Mouse (Mus musculus) stomach, postnatal 0 days (tissue): ENCODE results near the gene Ddx20. TPM values are rescaled to one million over a fixed set of nuclear protein-coding genes. Genes with fewer than 3 reads are reported as not detected.

Experiments used
- ATAC-seq: fragments of 200-750 bp; cut with Nextera tagmentation; 2 replicates; pipeline ENCODE4 v1.8.0; 2017; ENCODE audit not compliant: low FRiP score, low TSS enrichment
- DNase-seq: peaks from one replicate; pipeline ENCODE4 v3.0.0-alpha.2; 2016; ENCODE audit warnings: low spot score
- H3K27ac ChIP-seq: fragments of 300-500 bp; sonication (generic); replicated peaks from 2 replicates; pipeline ENCODE4 v1.5.1; 2014; ENCODE audit warnings: mild to moderate bottlenecking, control low read depth
- H3K27me3 ChIP-seq: fragments of 300-500 bp; sonication (generic); 2 replicates; pipeline ENCODE4 v1.6.1; 2014; ENCODE audit warnings: low read length; ENCODE audit not compliant: control insufficient read depth, insufficient read depth
- H3K36me3 ChIP-seq: fragments of 300-500 bp; sonication (generic); 2 replicates; pipeline ENCODE4 v1.6.1; 2014; ENCODE audit warnings: low read length, mixed read lengths; ENCODE audit not compliant: control insufficient read depth, insufficient read depth
- H3K4me1 ChIP-seq: fragments of 300-500 bp; sonication (generic); replicated peaks from 2 replicates; pipeline ENCODE4 v1.6.1; 2014; ENCODE audit warnings: antibody characterized with exemption; ENCODE audit not compliant: control insufficient read depth, insufficient read depth
- H3K4me2 ChIP-seq: fragments of 300-500 bp; sonication (generic); replicated peaks from 2 replicates; pipeline ENCODE4 v1.6.1; 2014; ENCODE audit warnings: low read depth, mild to moderate bottlenecking, control low read depth, moderate library complexity
- H3K4me3 ChIP-seq: fragments of 300-500 bp; sonication (generic); 2 replicates; pipeline ENCODE4 v1.5.1; 2014; ENCODE audit warnings: low read depth, low read length, control low read depth
- H3K9ac ChIP-seq: fragments of 300-500 bp; sonication (generic); 2 replicates; pipeline ENCODE4 v1.6.1; 2014; ENCODE audit warnings: mild to moderate bottlenecking, low read length, control low read depth, mixed read lengths
- H3K9me3 ChIP-seq: fragments of 300-500 bp; sonication (generic); 2 replicates; pipeline ENCODE4 v1.6.1; 2016; ENCODE audit warnings: low read length; ENCODE audit not compliant: control insufficient read depth
- CTCF ChIP-seq: IDR thresholded peaks from 2 replicates; pipeline ENCODE4 v1.5.1; 2016; ENCODE audit warnings: antibody characterized with exemption, low read depth, mild to moderate bottlenecking, moderate library complexity
- EP300 ChIP-seq: optimal IDR thresholded peaks from 2 replicates; pipeline ENCODE3; 2016; ENCODE audit warnings: antibody characterized with exemption
- WGBS: fragments of 180-500 bp; shearing (Covaris S2); extraction: QIAGEN DNeasy Blood & Tissue Kit; methylation state at CpG from one replicate; pipeline ENCODE4 v1.1.7; 2014; 5-methylcytosine and 5-hydroxymethylcytosine counted together
- polyA plus RNA-seq: library from polyadenylated mRNA; unstranded; fragments of >200 nt; fragmentation: Nextera tagmentation; extraction: Ambion mirVana; gene quantifications from 2 replicates; pipeline ENCODE4 v1.2.1, GENCODE M21; 2015

The Ddx20 gene
- polyA plus RNA-seq, 1 experiment from 2014 or later: 14.7 TPM

DNA sequence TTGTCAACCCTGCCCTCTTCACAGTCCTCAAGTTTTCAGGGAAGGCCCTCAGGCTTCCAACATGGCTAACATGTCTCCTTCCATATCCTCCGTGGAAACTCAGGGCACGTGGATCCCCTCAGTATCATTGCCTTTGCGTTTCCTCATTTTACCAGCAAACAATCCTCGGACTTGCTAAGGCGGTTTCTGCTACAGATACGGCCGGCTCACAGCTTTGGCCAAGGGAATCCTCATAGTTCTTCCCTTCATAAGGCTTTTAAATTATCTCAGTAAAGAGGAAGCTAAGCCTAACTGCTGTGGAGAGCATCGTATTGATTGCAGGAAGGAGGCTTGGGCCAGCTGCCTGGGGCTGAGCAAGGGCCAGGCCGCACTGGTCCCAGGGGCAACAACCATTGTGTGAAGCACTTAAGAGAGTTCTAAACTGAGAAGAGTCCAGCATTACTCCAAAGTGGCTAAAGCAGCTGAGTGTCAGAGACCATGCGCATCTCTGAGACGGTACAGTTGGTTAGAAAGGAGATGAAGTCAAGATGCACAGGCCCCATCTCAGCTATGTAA is 32.3 kb downstream of the Ddx20 start:
- no peaks in the 10 kb centered on the region for H3K36me3 ChIP-seq
- ATAC-seq (no peak), DNase-seq (no peak)
- H3K4me2 ChIP-seq: no peak overlapping the region
- H3K4me3 ChIP-seq: no peak overlapping the region
- H3K9me3 ChIP-seq: no peaks in the 10 kb centered on the region
- no peaks in the 10 kb centered on the region for H3K27me3 ChIP-seq
- no peak overlapping the region for H3K9ac ChIP-seq
- H3K27ac ChIP-seq: no peak overlapping the region
- no peak for TF ChIP-seq EP300
- no peak for TF ChIP-seq CTCF
- 87% methylated on average over 11 of the region's 11 CpGs for WGBS
- H3K4me1 ChIP-seq: no peaks in the 10 kb centered on the region

DNA sequence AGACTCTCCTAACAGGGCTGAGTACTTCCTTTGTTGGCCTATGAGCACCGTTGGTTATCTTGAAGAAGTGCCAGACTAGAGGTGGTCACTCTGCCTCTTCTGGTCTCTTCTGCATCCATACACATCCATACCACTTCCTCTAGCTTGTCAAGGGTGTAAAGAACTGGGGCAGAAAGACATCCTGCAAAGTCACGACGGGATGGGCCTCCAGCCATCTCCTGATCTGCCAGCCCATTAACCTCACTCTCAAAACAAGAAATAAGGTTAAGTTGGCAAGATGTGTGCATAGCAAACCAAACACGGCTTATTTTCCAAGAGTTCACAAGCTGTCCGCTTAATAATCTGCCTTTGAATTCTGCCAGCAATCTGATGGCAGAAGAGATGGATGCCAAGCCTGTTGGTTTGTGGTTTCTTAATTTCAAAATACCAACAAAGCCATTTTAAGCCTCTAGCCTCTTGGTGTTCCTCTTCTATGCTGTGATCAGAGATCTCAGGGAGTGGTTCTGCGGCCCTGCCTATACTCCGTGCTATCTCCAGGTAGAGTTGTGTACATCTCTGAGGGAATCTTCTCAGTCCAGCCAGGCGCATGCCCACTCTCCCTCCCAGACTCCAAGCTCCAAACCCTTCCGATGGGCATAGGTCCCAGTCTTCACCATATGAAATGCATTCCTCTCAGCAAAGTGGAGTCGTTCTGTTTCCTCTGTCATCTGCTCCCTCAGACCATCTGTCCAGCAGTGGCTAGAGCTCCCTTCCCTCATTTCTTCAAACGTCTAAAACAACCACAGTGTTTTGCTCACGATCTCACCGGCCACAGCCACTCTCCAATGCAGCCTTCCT is 33.6 kb downstream of the Ddx20 start:
- Histone ChIP-seq H3K4me3 (no peak overlapping the region), H3K9me3 (no peaks in the 10 kb centered on the region), H3K27ac (no peak overlapping the region), H3K27me3 (no peaks in the 10 kb centered on the region), H3K36me3 (no peaks in the 10 kb centered on the region), H3K9ac (no peak overlapping the region), H3K4me1 (no peaks in the 10 kb centered on the region), H3K4me2 (no peak overlapping the region)
- ATAC-seq (no peak), DNase-seq (no peak)
- no peak for TF ChIP-seq CTCF
- no peak for TF ChIP-seq EP300
- 80% methylated on average over 13 of the region's 13 CpGs for WGBS

DNA sequence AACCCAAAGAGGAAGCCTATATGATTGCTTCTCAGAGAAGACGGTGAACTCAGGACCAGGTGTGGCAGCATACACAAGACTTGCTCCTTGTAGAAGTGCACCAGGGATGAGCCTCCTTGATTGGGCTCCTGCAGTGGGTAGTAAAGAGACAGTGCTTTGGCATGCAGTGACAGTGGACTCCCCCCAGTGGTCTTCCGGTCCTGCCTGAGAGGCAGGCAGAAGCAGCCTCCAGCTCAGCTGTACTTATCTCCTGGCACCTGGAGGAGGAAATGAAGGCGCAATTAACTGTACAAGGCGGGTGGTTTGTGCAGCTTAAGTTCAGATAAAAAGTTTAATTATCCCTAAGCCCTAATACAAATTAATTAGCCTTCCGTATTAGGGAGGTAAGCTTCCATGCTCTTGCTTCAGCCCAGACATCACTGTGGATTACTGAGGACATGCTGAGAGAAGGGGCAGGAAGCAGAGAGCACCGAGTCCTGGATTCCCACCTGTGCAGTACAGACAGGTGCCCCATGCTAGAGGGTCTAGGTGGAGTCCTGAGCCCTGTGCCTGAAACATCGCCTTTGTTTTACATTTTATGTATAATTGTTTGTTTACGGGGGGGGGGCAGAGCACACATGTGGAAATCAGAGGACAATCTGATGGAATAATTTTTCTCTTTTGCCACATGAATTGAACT is 38.3 kb downstream of the Ddx20 start:
- no peak for TF ChIP-seq EP300
- no peak for TF ChIP-seq CTCF
- DNase-seq (no peak), ATAC-seq (no peak)
- no peak overlapping the region for H3K4me2 ChIP-seq
- no peak overlapping the region for H3K4me3 ChIP-seq
- H3K27me3 ChIP-seq: no peaks in the 10 kb centered on the region
- WGBS: 68% methylated on average over 8 of the region's 8 CpGs
- H3K9me3 ChIP-seq: no peaks in the 10 kb centered on the region
- H3K9ac ChIP-seq: no peak overlapping the region
- H3K4me1 ChIP-seq: no peaks in the 10 kb centered on the region
- H3K27ac ChIP-seq: no peak overlapping the region
- H3K36me3 ChIP-seq: no peaks in the 10 kb centered on the region

DNA sequence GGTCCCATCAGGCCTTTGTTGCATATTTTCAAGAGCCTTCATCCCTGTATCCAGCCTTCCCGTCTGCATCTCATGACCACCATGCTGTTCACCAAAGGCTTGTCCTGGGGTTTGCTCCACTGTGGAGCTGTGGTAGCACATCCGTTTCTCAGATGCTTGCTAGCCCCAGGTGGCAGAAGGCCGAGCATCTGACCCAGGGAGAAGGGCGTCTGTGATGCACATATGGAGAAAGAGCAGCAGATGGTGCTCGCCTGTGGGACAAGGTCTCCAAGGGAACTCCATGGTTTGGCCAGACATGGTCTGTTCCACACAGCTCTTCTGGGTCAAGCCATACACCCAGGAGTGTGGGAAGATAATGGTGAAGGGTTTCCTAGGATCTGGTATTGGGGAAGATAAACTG is 43.8 kb downstream of the Ddx20 start:
- Histone ChIP-seq H3K27me3 (no peaks in the 10 kb centered on the region), H3K9ac (no peak overlapping the region), H3K36me3 (no peaks in the 10 kb centered on the region), H3K4me3 (no peak overlapping the region), H3K27ac (no peak overlapping the region), H3K9me3 (no peaks in the 10 kb centered on the region), H3K4me1 (no peaks in the 10 kb centered on the region), H3K4me2 (no peak overlapping the region)
- DNase-seq (no peak), ATAC-seq (no peak)
- TF ChIP-seq CTCF: no peak
- TF ChIP-seq EP300: no peak
- 74% methylated on average over 5 of the region's 5 CpGs for WGBS

DNA sequence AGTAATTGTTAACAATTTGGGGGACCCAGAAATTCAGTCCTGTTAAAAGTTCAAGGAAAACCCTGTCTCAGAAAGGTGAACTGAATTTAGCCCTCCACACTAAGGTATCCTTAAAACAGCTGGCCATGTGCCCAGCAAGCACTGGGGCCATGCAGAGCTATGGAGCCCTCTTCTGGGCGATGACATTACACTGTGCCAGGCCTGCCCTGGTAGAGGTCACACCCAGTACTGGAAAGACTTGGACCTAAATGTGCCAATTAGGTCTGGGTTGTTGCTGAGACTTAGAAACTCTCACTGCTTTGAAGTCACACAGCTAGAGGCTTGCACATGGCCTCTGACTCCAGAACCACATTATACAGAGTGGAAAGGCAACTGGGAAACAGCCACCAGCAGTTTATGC is 45.2 kb downstream of the Ddx20 start:
- 30% methylated on average over 1 of the region's 1 CpGs for WGBS
- no peak overlapping the region for H3K4me3 ChIP-seq
- ATAC-seq (no peak), DNase-seq (peak; percentile 16)
- H3K27ac ChIP-seq: no peak overlapping the region
- H3K4me1 ChIP-seq: no peaks in the 10 kb centered on the region
- no peak overlapping the region for H3K9ac ChIP-seq
- peak; percentile 62 for TF ChIP-seq CTCF
- TF ChIP-seq EP300: no peak
- no peak overlapping the region for H3K4me2 ChIP-seq
- no peaks in the 10 kb centered on the region for H3K27me3 ChIP-seq
- H3K9me3 ChIP-seq: no peaks in the 10 kb centered on the region
- no peaks in the 10 kb centered on the region for H3K36me3 ChIP-seq

DNA sequence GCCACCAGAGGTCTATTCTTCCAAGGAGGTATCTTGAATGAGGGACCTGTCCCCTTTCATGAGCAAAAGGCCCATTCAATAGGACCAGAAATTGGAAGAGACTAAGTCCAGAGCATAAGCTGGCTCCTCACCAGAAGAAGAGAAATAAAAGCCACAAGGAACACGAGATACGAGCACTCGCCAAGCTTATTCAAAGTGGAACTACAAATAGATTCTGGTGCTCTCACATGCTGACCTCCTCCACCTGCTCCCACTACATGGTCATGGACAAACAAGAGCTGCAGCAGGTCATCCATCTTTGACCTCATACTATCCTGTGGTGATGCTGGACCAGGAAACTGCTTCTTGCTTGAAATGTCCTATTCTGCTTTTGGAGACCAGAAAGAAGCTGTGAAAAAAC is 54.4 kb downstream of the Ddx20 start:
- no peaks in the 10 kb centered on the region for H3K4me1 ChIP-seq

More for the DNA sequence above, 54.4 kb downstream of the Ddx20 start:
- ATAC-seq (no peak), DNase-seq (no peak)
- no peaks in the 10 kb centered on the region for H3K36me3 ChIP-seq
- no peak overlapping the region for H3K9ac ChIP-seq
- no peak overlapping the region for H3K4me2 ChIP-seq
- no peak overlapping the region for H3K27ac ChIP-seq
- no peaks in the 10 kb centered on the region for H3K9me3 ChIP-seq
- no peak overlapping the region for H3K4me3 ChIP-seq
- no peak for TF ChIP-seq CTCF
- no peak for TF ChIP-seq EP300
- WGBS: 69% methylated on average over 3 of the region's 3 CpGs
- H3K27me3 ChIP-seq: no peaks in the 10 kb centered on the region
